Mouse (Mus musculus) heart, postnatal 0 days (tissue): ENCODE measurements around the gene Hpcal4. TPM values are rescaled to one million over a fixed set of nuclear protein-coding genes. Genes with fewer than 3 reads are reported as not detected.
A peak's percentile ranks its signal among the peaks of the same experiment; 100 is the strongest.

Experiments
- ATAC-seq: fragments of 200-750 bp; cut with Nextera tagmentation; 2 replicates; pipeline ENCODE4 v1.8.0; 2017; ENCODE audit warnings: low read depth, moderate number of reproducible peaks, moderate library complexity; ENCODE audit not compliant: insufficient read depth
- DNase-seq: peaks from one replicate; pipeline ENCODE4 v3.0.0-alpha.2; 2016; ENCODE audit warnings: low spot score
- H3K27ac ChIP-seq: fragments of 300-500 bp; sonication (generic); 2 replicates; pipeline ENCODE4 v1.5.1; 2014; ENCODE audit warnings: low read depth, mild to moderate bottlenecking
- H3K27me3 ChIP-seq: fragments of 300-500 bp; sonication (generic); 2 replicates; pipeline ENCODE4 v1.6.1; 2014; ENCODE audit warnings: low read length, mixed read lengths; ENCODE audit not compliant: control insufficient read depth, insufficient read depth
- H3K36me3 ChIP-seq: fragments of 300-500 bp; sonication (generic); replicated peaks from 2 replicates; pipeline ENCODE4 v1.6.1; 2014; ENCODE audit warnings: low read length, mixed read lengths; ENCODE audit not compliant: control insufficient read depth, insufficient read depth
- H3K4me1 ChIP-seq: fragments of 300-500 bp; sonication (generic); 2 replicates; pipeline ENCODE4 v1.6.1; 2014; ENCODE audit warnings: antibody characterized with exemption; ENCODE audit not compliant: control insufficient read depth, insufficient read depth
- H3K4me2 ChIP-seq: fragments of 300-500 bp; sonication (generic); 2 replicates; pipeline ENCODE4 v1.6.1; 2014; ENCODE audit warnings: low read depth, mild to moderate bottlenecking, low read length, moderate library complexity
- H3K4me3 ChIP-seq: fragments of 300-500 bp; sonication (generic); 2 replicates; pipeline ENCODE4 v1.5.1; 2014; ENCODE audit warnings: low read depth, low read length
- H3K9ac ChIP-seq: fragments of 300-500 bp; sonication (generic); replicated peaks from 2 replicates; pipeline ENCODE4 v1.6.1; 2014; ENCODE audit warnings: low read depth, low read length, mixed read lengths
- H3K9me3 ChIP-seq: fragments of 300-500 bp; sonication (generic); replicated peaks from 2 replicates; pipeline ENCODE4 v1.6.1; 2016; ENCODE audit warnings: low read length; ENCODE audit not compliant: control insufficient read depth
- CTCF ChIP-seq: IDR thresholded peaks from 2 replicates; pipeline ENCODE4 v1.5.1; 2016; ENCODE audit warnings: antibody characterized with exemption, control low read depth, low read depth
- EP300 ChIP-seq: IDR thresholded peaks from 2 replicates; pipeline ENCODE4 v1.6.1; 2016; ENCODE audit warnings: antibody characterized with exemption, low read depth
- WGBS: fragments of 180-500 bp; shearing (Covaris S2); extraction: QIAGEN DNeasy Blood & Tissue Kit; methylation state at CpG from one replicate; pipeline ENCODE4 v1.1.7; 2014; 5-methylcytosine and 5-hydroxymethylcytosine counted together
- polyA plus RNA-seq: library from polyadenylated mRNA; unstranded; fragments of >200 nt; fragmentation: Nextera tagmentation; extraction: Ambion mirVana; gene quantifications from 2 replicates; pipeline ENCODE4 v1.2.1, GENCODE M21; 2015
- total RNA-seq: library from RNA; depleted of rRNA; stranded (reverse); fragments of >200 nt; gene quantifications from 2 replicates; pipeline ENCODE4 v1.2.3, GENCODE M21; 2014; ENCODE audit warnings: low replicate concordance; rRNA removed

The Hpcal4 gene
- total and polyA plus RNA-seq, 2 experiments from 2014 or later = 0.41 to 0.57 TPM

GRCm38 (mm10) chr4:123239361-123240203 lies 56.6 kb downstream of the Hpcal4 start:
- ATAC-seq (peak; percentile 37), DNase-seq (no peak)
- Histone ChIP-seq H3K27me3 (peaks cover 8% of the 10 kb centered on the region; the same call in 1 of the 2 replicates), H3K4me1 (peaks cover 12% of the 10 kb centered on the region), H3K4me2 (peak overlapping the region; percentile 66), H3K9me3 (no peaks in the 10 kb centered on the region), H3K4me3 (peak overlapping the region; percentile 36), H3K27ac (peak overlapping the region; percentile 31), H3K36me3 (no peaks in the 10 kb centered on the region), H3K9ac (peak overlapping the region; percentile 60)
- TF ChIP-seq CTCF (peak; percentile 9; the same call in 1 of the 2 replicates), EP300 (no peak)
- 11% methylated on average over 56 of the region's 58 CpGs for WGBS

Other genes with a start within 250 kb of the Hpcal4 start
- gene Mfsd2a, start 222.0 kb upstream of the Hpcal4 start, total RNA-seq = not detected in 2 replicates
- gene Mfsd2a, start 222.0 kb upstream of the Hpcal4 start, polyA plus RNA-seq = 0.19 and 0.20 TPM in 2 replicates
- 1.8 and 14.7 TPM in 2 replicates for gene Mycl, start 187.6 kb upstream of the Hpcal4 start, total RNA-seq
- 0.12 and 0.44 TPM in 2 replicates for gene Mycl, start 187.6 kb upstream of the Hpcal4 start, polyA plus RNA-seq
- gene Trit1, start 166.6 kb upstream of the Hpcal4 start, total RNA-seq = 7.2 and 13.4 TPM in 2 replicates
- gene Trit1, start 166.6 kb upstream of the Hpcal4 start, polyA plus RNA-seq = 8.7 and 9.7 TPM in 2 replicates
- gene Bmp8b, start 78.1 kb upstream of the Hpcal4 start, total RNA-seq = not detected in 2 replicates
- 0.05 and 0.10 TPM in 2 replicates for gene Bmp8b, start 78.1 kb upstream of the Hpcal4 start, polyA plus RNA-seq
- gene Oxct2b, start 67.0 kb upstream of the Hpcal4 start, total RNA-seq = not detected in 2 replicates
- not detected in 2 replicates for gene Oxct2b, start 67.0 kb upstream of the Hpcal4 start, polyA plus RNA-seq
- gene Ppie, start 43.3 kb upstream of the Hpcal4 start, total RNA-seq = 21.9 and 37.5 TPM in 2 replicates
- gene Ppie, start 43.3 kb upstream of the Hpcal4 start, polyA plus RNA-seq = 36.9 and 37.3 TPM in 2 replicates
- 3.4 and 14.6 TPM in 2 replicates for gene Nt5c1a, start 18.3 kb downstream of the Hpcal4 start, total RNA-seq
- gene Nt5c1a, start 18.3 kb downstream of the Hpcal4 start, polyA plus RNA-seq = 1.7 and 2.4 TPM in 2 replicates
- 9.0 and 12.3 TPM in 2 replicates for gene Heyl, start 50.3 kb downstream of the Hpcal4 start, total RNA-seq
- gene Heyl, start 50.3 kb downstream of the Hpcal4 start, polyA plus RNA-seq = 8.9 and 9.0 TPM in 2 replicates
- 350 and 355 TPM in 2 replicates for gene Pabpc4, start 79.1 kb downstream of the Hpcal4 start, total RNA-seq
- gene Pabpc4, start 79.1 kb downstream of the Hpcal4 start, polyA plus RNA-seq = 54.6 and 55.3 TPM in 2 replicates
- not detected in 2 replicates for gene Oxct2a, start 140.4 kb downstream of the Hpcal4 start, total RNA-seq
- gene Oxct2a, start 140.4 kb downstream of the Hpcal4 start, polyA plus RNA-seq = not detected in 2 replicates
- gene Bmp8a, start 160.0 kb downstream of the Hpcal4 start, total RNA-seq = not detected in 2 replicates
- gene Bmp8a, start 160.0 kb downstream of the Hpcal4 start, polyA plus RNA-seq = not detected in 2 replicates